Mouse (Mus musculus): Measurements from ENCODE around the gene Gm14597. TPM values are rescaled to one million over a fixed set of nuclear protein-coding genes. Genes with fewer than 3 reads are reported as not detected.
"Not testable (repeated sequence)": the region's sequence is repeated elsewhere in the genome, so short reads cannot be mapped to it uniquely, and the experiment has no call there.

The Gm14597 gene
- polyA plus RNA-seq (2015; fragmentation: Nextera tagmentation; extraction: Ambion mirVana) = not detected in 2 replicates

DNA sequence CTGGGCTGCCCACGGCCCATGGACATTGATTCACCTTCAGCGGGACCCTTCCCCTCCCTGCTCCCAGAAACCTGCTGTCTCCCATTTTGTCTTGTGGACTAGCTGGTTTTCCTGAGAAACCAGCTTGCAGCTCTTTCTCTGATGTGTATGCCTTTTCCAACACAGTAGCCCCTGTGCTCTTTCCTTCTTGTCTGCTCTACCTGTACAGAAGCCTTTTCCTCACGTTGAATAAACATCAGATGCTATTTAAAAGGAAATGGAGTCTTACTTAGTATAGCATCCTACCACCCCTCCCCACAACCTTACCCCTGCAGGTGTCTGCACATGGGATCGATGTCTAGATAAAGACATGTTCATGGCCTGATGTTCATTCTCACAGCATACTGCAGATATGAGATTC is at the start of gene Gm14597:
TSS of gene Gm14597 (minus strand) at position 101 of the 400 bp plus-strand sequence.
- WGBS = 49% methylated on average over 3 of the region's 4 CpGs
- H3K27ac ChIP-seq = peak within 1 kb of the TSS; percentile 83
- peak within 1 kb of the TSS; percentile 72 for H3K9ac ChIP-seq (replicated peaks)
- not testable (repeated sequence) for H3K27me3 ChIP-seq; H3K36me3 ChIP-seq; H3K9me3 ChIP-seq; ATAC-seq; H3K4me1 ChIP-seq (replicated peaks)
- H3K4me3 ChIP-seq (replicated peaks) = peak within 1 kb of the TSS; percentile 48
- H3K4me2 ChIP-seq (replicated peaks) = peak within 1 kb of the TSS; percentile 56

DNA sequence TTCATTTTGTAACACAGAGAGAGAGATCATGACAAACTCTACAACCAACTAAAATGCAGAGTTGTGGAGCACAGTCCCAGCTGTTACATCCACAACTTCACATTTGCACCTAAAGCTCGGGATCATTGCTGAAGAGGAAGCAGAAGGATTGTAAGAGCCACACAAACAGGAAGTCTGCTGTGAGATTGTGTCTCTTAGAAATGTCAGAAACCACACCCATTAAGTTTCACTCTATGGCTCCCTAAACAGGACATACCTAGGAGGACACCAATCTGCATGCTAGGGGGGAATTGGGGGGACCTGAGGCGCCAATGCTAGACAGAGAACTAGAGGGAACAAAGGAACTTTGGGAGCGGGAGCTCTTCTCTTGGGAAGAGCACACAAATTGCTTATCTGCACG is 44.1 kb upstream of the Gm14597 start:
- not testable (repeated sequence) for H3K27me3 ChIP-seq; H3K27ac ChIP-seq; ATAC-seq; H3K36me3 ChIP-seq; H3K4me2 ChIP-seq (replicated peaks); H3K4me1 ChIP-seq (replicated peaks); H3K9me3 ChIP-seq; H3K4me3 ChIP-seq (replicated peaks); H3K9ac ChIP-seq (replicated peaks)
- WGBS = 73% methylated on average over 4 of the region's 4 CpGs

DNA sequence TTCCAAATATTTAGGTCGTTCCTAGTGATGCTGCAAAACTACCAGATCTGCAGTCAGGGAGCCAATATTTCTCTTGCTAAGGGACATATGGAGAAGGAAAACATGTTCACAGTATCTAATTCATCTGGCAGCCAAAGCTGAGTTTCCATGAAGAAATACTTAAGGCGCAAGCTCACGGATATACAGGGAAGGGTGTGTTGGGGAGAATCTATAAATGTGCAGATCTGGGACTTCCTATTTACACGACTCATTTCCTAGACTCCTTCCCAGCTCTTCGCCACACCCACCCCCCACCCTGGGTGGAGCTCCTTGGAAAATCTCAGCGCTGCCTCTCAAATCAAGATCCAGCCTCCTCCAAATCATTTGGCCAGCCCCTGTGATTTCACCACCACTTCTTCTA is 37.1 kb upstream of the Gm14597 start:
- Histone ChIP-seq H3K4me1 (replicated peaks) (peaks cover 4% of the 10 kb centered on the region), H3K36me3 (no peaks in the 10 kb centered on the region), H3K27ac (no peak overlapping the region), H3K27me3 (no peaks in the 10 kb centered on the region), H3K4me2 (replicated peaks) (no peak overlapping the region), H3K9ac (replicated peaks) (no peak overlapping the region), H3K9me3 (no peaks in the 10 kb centered on the region), H3K4me3 (replicated peaks) (no peak overlapping the region)
- ATAC-seq = no peak
- 84% methylated on average over 6 of the region's 6 CpGs for WGBS

DNA sequence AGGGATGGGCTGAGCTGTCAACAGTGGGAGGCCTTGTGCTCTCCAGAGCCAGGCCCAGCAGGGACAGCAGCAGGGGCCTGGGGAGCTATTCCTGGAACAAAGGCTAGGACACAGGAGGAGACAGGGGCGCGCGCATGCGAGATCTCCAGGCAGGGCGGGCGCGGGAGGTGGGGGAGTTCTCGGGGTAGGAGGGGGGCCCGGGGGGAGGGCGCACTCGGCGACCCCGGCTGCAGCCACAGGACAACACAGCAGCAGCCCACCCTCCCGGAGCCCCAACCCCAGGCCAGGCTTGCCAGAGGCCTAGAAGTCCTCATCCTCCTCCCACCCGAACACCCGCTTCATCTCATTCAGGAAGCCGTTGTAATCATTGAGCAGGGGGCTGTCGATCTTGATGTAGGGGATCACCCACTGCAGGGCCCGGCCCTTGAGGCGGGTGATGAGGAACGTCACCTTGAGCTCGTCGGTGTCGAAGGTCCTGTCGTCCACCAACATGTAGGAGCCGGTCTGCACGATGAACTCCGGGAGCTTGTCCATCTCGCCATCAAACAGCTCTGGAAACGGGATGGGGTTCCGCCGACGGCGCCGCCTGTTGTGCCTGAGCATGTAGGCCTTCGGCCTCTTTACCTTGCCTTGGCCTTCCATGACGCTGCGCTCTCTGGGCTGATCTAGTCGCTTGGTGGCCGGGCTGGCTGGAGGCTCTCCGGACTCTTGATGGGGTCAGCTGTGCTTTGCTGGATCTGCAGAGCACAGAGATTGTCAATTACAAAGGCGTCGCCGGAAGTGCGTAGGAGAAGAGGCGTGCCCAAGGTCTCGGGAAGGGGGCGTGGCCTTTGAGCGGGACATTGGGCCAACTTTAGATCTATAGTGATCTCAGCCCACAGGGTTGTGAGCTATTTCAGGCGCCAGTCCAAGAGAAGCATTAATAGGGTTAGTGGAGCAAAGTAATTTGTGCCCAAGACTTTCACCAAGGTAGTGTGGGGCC is 34.5 kb upstream of the Gm14597 start, which contains the start of gene Rtl8a:
TSS of gene Rtl8a (minus strand) at position 703 of the 982 bp plus-strand sequence.
- Histone ChIP-seq H3K4me3 (replicated peaks) (peak within 1 kb of the TSS; percentile 34), H3K27ac (peak within 1 kb of the TSS; percentile 44), H3K4me2 (replicated peaks) (peak within 1 kb of the TSS; percentile 49)
- WGBS = 30% methylated on average over 12 of the region's 50 CpGs
- H3K36me3 ChIP-seq; H3K27me3 ChIP-seq; H3K9me3 ChIP-seq; H3K4me1 ChIP-seq (replicated peaks); H3K9ac ChIP-seq (replicated peaks): not testable (repeated sequence)
- peak; percentile 94 for ATAC-seq

DNA sequence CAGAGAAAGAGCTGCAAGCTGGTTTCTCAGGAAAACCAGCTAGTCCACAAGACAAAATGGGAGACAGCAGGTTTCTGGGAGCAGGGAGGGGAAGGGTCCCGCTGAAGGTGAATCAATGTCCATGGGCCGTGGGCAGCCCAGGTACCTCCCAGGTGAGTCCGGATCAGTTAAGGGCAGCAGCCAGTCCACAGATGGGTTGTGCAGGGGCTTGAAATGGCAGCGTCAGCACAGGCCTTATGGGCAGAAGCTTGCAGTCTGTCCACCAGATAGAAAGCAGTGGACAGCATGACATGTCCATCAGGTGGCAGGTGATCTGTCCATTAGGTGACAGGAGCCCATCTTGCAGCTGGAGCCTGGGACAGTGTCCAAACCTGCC is 33.8 kb upstream of the Gm14597 start:
- not testable (repeated sequence) for H3K4me1 ChIP-seq (replicated peaks); H3K27me3 ChIP-seq; H3K27ac ChIP-seq; H3K36me3 ChIP-seq; H3K9me3 ChIP-seq; H3K9ac ChIP-seq (replicated peaks)
- ATAC-seq = peak; percentile 28
- 45% methylated on average over 2 of the region's 4 CpGs for WGBS
- Histone ChIP-seq H3K4me2 (replicated peaks) (peak overlapping the region; percentile 49), H3K4me3 (replicated peaks) (peak overlapping the region; percentile 34)

DNA sequence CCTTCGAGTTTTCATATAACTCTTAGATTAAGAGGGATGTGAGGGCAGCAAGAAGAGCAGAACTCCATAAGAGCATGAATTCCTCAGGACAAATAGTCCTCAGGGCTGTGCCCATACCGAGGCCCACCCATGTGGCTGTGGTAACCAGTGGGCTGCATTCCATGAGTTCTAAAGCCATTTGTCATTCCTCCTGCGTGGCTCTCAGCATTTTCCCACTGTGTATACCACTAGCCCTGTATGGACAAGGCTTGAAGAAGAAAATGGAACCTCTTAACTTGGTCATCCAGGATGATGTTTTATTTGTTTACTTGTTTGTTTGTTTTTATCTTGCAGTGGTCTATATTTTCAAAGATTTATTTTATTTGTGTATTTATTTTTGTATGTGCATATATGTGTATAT is 29.3 kb upstream of the Gm14597 start:
- H3K4me2 ChIP-seq (replicated peaks); H3K9ac ChIP-seq (replicated peaks); ATAC-seq; H3K27me3 ChIP-seq; H3K36me3 ChIP-seq; H3K4me1 ChIP-seq (replicated peaks); H3K9me3 ChIP-seq; H3K27ac ChIP-seq; H3K4me3 ChIP-seq (replicated peaks): not testable (repeated sequence)
- WGBS = 56% methylated on average over 3 of the region's 3 CpGs

DNA sequence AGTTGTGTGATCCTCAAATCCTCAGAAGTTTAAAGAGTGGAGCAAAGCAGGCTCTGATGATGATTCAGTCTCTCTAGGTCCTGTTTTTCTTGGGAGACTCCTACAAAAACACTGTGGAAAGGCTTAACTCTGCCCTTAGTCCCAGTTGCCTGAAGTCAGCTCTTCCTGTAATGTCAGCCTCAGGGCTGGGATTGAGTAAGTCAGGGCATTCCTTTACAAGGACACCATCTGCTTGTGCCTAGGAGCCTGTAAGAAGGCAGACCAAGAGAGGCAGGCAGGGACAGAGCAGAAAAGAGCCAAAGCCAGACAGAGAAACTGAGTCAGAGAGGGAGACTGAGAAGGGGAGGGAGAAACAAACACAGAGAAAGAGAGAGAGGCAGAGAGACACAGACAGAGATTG is 2.6 kb upstream of the Gm14597 start:
- not testable (repeated sequence) for H3K4me2 ChIP-seq (replicated peaks); H3K4me1 ChIP-seq (replicated peaks); H3K36me3 ChIP-seq; H3K27me3 ChIP-seq; H3K9me3 ChIP-seq; H3K4me3 ChIP-seq (replicated peaks); H3K27ac ChIP-seq; ATAC-seq; H3K9ac ChIP-seq (replicated peaks)

DNA sequence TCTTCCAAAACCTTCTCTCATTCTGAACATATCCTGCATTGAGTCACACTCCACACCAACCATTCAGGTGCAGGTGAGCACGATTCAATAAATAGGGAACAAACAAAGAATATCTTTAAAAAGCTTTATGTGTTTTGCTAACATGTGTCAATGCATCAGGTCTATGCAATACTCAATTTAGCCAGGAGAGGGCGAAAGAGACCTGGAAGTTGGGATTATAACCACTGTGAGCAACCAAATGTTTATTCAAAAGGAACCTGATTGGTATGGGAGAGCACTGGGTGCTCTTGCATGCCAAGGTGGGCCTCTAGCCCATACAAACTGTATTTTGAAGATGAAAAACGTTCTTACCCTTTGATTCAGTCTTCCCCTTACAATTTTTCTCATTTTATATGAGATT is 1.8 kb upstream of the Gm14597 start:
- no peak for ATAC-seq
- Histone ChIP-seq H3K4me1 (replicated peaks) (no peaks in the 10 kb centered on the region), H3K36me3 (no peaks in the 10 kb centered on the region), H3K9me3 (no peaks in the 10 kb centered on the region), H3K4me2 (replicated peaks) (no peak overlapping the region), H3K27me3 (no peaks in the 10 kb centered on the region), H3K4me3 (replicated peaks) (no peak overlapping the region), H3K9ac (replicated peaks) (no peak overlapping the region), H3K27ac (no peak overlapping the region)
- 7% methylated on average over 3 of the region's 3 CpGs for WGBS

DNA sequence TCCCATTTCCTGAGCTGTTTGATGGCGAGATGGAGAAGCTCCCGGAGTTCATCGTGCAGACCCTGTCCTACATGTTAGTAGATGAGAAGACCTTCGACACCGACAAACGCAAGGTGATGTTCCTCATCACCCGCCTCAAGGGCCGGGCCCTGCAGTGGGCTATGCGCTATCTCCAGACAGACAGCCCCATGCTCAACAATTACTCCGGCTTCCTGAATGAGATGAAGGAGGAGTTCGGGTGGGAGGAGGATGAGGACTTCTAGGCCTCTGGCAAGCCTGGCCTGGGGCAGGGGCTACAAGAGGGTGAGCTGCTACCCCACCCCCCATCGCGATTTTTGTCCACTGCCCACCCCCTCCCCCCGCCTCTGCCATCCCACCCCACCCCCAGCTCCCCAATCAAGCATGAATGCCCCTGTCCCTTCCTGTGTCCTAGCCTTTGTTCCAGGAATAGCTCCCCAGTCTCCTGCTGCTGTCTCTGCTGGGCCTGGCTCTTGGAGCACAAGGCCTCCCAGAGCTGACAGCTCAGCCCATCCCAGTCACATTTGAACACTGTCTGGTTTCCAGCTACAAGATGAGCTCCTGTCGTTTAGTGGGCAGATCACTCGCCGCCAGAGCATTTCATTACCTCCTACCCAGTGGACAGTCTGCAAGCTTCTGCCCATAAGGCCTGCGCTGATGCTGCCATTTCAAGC is 511 bp downstream of the Gm14597 start:
- Histone ChIP-seq H3K9ac (replicated peaks) (peak overlapping the region; percentile 72), H3K27me3 (no peaks in the 10 kb centered on the region), H3K9me3 (no peaks in the 10 kb centered on the region), H3K4me1 (replicated peaks) (no peaks in the 10 kb centered on the region), H3K4me3 (replicated peaks) (peak overlapping the region; percentile 48), H3K4me2 (replicated peaks) (peak overlapping the region; percentile 56), H3K27ac (peak overlapping the region; percentile 83), H3K36me3 (no peaks in the 10 kb centered on the region)
- WGBS = 43% methylated on average over 15 of the region's 18 CpGs
- peak; percentile 62 for ATAC-seq

DNA sequence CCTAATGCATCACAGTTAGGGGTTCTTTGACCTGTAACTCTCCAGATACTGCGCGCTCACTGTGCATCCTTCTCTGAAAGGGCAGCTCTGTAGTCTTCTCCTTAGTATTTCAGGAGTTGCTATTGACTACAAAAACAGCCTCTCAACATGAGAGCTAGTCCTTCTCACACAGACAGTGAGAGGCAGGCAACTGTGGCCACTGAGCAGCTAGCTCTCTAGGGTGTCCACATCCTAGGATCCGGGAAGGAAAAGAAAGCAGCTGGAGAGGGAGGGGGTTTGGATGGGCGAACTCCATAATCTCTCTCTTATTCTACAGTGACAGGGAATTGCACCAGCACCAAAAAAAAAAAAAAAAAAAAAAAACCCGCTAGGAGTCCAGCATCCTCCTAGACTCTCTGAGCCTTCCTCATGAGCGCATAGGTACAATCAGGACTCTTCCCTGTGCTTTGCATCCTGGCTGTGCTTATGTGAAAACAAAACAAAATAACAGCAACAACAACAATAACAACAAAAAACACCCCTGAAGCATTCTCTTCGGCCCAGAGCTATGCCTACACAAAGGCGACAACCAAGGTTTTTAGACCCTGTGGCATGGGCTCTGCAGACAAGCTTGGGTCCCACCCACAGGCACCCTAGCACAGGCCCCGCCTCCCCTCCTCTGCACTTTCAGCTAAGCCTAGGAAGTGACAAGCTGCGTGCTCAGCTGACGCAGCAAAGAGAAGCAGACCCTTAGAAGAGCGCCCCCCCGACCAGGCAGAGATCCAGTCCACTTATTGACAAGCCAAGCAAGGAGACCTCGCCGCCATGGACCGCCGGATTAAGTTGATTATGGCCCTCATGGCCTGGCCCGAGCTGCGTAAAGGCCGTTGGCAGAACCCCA is 1.3 kb downstream of the Gm14597 start, which contains the start of gene Rtl8c:
TSS of gene Rtl8c (plus strand) at position 791 of the 880 bp plus-strand sequence.
- Histone ChIP-seq H3K9me3 (no peaks in the 10 kb centered on the region), H3K9ac (replicated peaks) (peak within 1 kb of the TSS; percentile 72), H3K36me3 (no peaks in the 10 kb centered on the region), H3K4me2 (replicated peaks) (peak within 1 kb of the TSS; percentile 56), H3K27me3 (no peaks in the 10 kb centered on the region), H3K27ac (peak within 1 kb of the TSS; percentile 83), H3K4me3 (replicated peaks) (peak within 1 kb of the TSS; percentile 48), H3K4me1 (replicated peaks) (no peaks in the 10 kb centered on the region)
- ATAC-seq = peak; percentile 96
- 30% methylated on average over 20 of the region's 20 CpGs for WGBS

DNA sequence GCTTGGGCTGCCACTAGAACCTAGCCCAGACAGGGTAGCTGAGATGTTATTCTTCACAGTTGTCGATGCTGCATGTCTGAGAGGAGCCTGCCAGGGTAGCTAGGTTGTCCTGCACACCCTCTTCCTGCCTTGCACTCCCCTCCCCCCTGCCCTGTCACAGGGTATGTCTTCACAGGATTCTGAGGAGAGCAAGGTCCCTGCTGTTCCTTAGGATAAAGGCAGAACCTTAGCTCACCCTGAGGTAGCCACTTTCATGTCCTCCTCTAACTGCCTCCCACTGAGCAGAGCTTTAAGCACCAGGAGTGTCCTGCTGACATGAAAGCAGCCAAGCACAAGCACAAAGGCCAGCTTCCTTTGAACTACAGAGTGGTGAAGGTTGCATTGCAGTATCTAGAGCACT is 2.6 kb downstream of the Gm14597 start:
- not testable (repeated sequence) for H3K27me3 ChIP-seq; H3K4me1 ChIP-seq (replicated peaks); ATAC-seq; H3K9me3 ChIP-seq; H3K27ac ChIP-seq; H3K36me3 ChIP-seq; H3K9ac ChIP-seq (replicated peaks); H3K4me2 ChIP-seq (replicated peaks); H3K4me3 ChIP-seq (replicated peaks)
- 25% methylated on average over 1 of the region's 1 CpGs for WGBS
